Mouse (Mus musculus) liver, embryonic 14.5 days (tissue): ENCODE data around the gene Nt5c3b. TPM values are rescaled to one million over a fixed set of nuclear protein-coding genes. Genes with fewer than 3 reads are reported as not detected.
A peak's percentile ranks its signal among the peaks of the same experiment; 100 is the strongest.

ENCODE experiments used
- ATAC-seq: fragments of 200-750 bp; cut with Nextera tagmentation; 2 replicates; pipeline ENCODE4 v1.8.0; 2017; ENCODE audit warnings: moderate number of reproducible peaks, mild to moderate bottlenecking, moderate library complexity; ENCODE audit not compliant: insufficient read depth
- DNase-seq, 3 experiments: peaks; one replicate each; pipeline ENCODE4 v3.0.0-alpha.2; 2012 to 2013; ENCODE audit warnings: low read depth in 3 of 3, low spot score in 3 of 3
- H3K27ac ChIP-seq: fragments of 300-500 bp; sonication (generic); 2 replicates; pipeline ENCODE4 v1.5.1; 2014; ENCODE audit warnings: moderate library complexity, mild to moderate bottlenecking, control low read depth, inconsistent platforms
- H3K27me3 ChIP-seq: fragments of 300-500 bp; sonication (generic); 2 replicates; pipeline ENCODE4 v1.6.1; 2014; ENCODE audit warnings: mild to moderate bottlenecking, low read length, moderate library complexity; ENCODE audit not compliant: control insufficient read depth, insufficient read depth
- H3K36me3 ChIP-seq: fragments of 300-500 bp; sonication (generic); replicated peaks from 2 replicates; pipeline ENCODE4 v1.6.1; 2014; ENCODE audit warnings: low read depth; ENCODE audit not compliant: control insufficient read depth, insufficient read depth
- H3K4me1 ChIP-seq, 2 experiments: fragments of 200-500 bp in 1 of 2; fragments of 300-500 bp in 1 of 2; sonication (generic) in 1 of 2; replicated peaks; 2 replicates each; pipeline ENCODE4 v1.6.1; 2012 to 2014; ENCODE audit warnings: antibody characterized with exemption in 1 of 2, inconsistent platforms in 1 of 2, low read length in 1 of 2; ENCODE audit not compliant: control insufficient read depth in 2 of 2, insufficient read depth in 2 of 2
- H3K4me2 ChIP-seq: fragments of 300-500 bp; sonication (generic); 2 replicates; pipeline ENCODE4 v1.6.1; 2014; ENCODE audit warnings: low read depth, mild to moderate bottlenecking, control low read depth, moderate library complexity
- H3K4me3 ChIP-seq, 2 experiments: fragments of 200-500 bp in 1 of 2; fragments of 300-500 bp in 1 of 2; sonication (generic) in 1 of 2; 2 replicates each; pipeline ENCODE4 v1.5.1; 2012 to 2014; ENCODE audit warnings: low read depth in 2 of 2, low read length in 2 of 2, mild to moderate bottlenecking in 2 of 2, control low read depth in 1 of 2, inconsistent platforms in 1 of 2, moderate library complexity in 1 of 2; ENCODE audit not compliant: insufficient read depth in 1 of 2
- H3K9ac ChIP-seq: fragments of 300-500 bp; sonication (generic); replicated peaks from 2 replicates; pipeline ENCODE4 v1.6.1; 2014; ENCODE audit warnings: mild to moderate bottlenecking, control low read depth, moderate library complexity
- H3K9me3 ChIP-seq: fragments of 300-500 bp; sonication (generic); 2 replicates; pipeline ENCODE4 v1.6.1; 2016; ENCODE audit warnings: low read length, mixed read lengths; ENCODE audit not compliant: control insufficient read depth
- CTCF ChIP-seq: IDR thresholded peaks from 2 replicates; pipeline ENCODE4 v1.5.1; 2016; ENCODE audit warnings: antibody characterized with exemption, low read depth, control low read depth
- EP300 ChIP-seq: IDR thresholded peaks from 2 replicates; pipeline ENCODE4 v1.6.1; 2016; ENCODE audit warnings: antibody characterized with exemption, low read depth
- WGBS: fragments of 180-500 bp; shearing (Covaris S2); extraction: QIAGEN DNeasy Blood & Tissue Kit; methylation state at CpG from one replicate; pipeline ENCODE4 v1.1.7; 2014; ENCODE audit not compliant: insufficient replicate concordance; 5-methylcytosine and 5-hydroxymethylcytosine counted together
- polyA plus RNA-seq, 2 experiments: library from polyadenylated mRNA; depleted of rRNA in 1 of 2; stranded (reverse) in 1 of 2; unstranded in 1 of 2; fragments of >200 nt; fragmentation: Nextera tagmentation in 1 of 2; extraction: Ambion mirVana in 1 of 2; gene quantifications; 2 replicates each; pipeline versions ENCODE4 v1.2.1 to v1.2.3; 2012 to 2014

Gene Nt5c3b
- polyA plus RNA-seq, 2 experiments: 13.0 to 15.5 TPM

GRCm38 (mm10) chr11:100399727-100400538, 41.7 kb downstream of the Nt5c3b start:
- Histone ChIP-seq H3K27ac (no peak overlapping the region), H3K27me3 (peaks cover 17% of the 10 kb centered on the region), H3K9ac (no peak overlapping the region), H3K9me3 (no peaks in the 10 kb centered on the region), H3K36me3 (no peaks in the 10 kb centered on the region), H3K4me3 (no peak overlapping the region), H3K4me2 (no peak overlapping the region), H3K4me1 (peaks cover 7 to 27% of the 10 kb centered on the region in 2 experiments)
- 61% methylated on average over 12 of the region's 12 CpGs for WGBS
- TF ChIP-seq CTCF (no peak), EP300 (no peak)
- ATAC-seq: no peak
- DNase-seq: no peak

- Histone ChIP-seq H3K9me3 (no peaks in the 10 kb centered on the region), H3K9ac (no peak overlapping the region), H3K27ac (no peak overlapping the region), H3K27me3 (peaks cover 17% of the 10 kb centered on the region), H3K36me3 (no peaks in the 10 kb centered on the region), H3K4me3 (no peak overlapping the region), H3K4me1 (peaks cover 7 to 32% of the 10 kb centered on the region in 2 experiments), H3K4me2 (no peak overlapping the region)
- TF ChIP-seq CTCF (no peak), EP300 (no peak)
- ATAC-seq (no peak), DNase-seq (no peak)
- 34% methylated on average over 9 of the region's 9 CpGs for WGBS
Observed at GRCm38 (mm10) chr11:100399320-100399719, 42.3 kb downstream of the Nt5c3b start.

- no peak for ATAC-seq
- H3K4me2 ChIP-seq: no peak overlapping the region
- H3K4me3 ChIP-seq: no peak overlapping the region
- H3K36me3 ChIP-seq: no peaks in the 10 kb centered on the region
- H3K27me3 ChIP-seq: peaks cover 17% of the 10 kb centered on the region
- no peak for DNase-seq
- H3K9ac ChIP-seq: no peak overlapping the region
- 71% methylated on average over 7 of the region's 7 CpGs for WGBS
- H3K27ac ChIP-seq: no peak overlapping the region
- H3K9me3 ChIP-seq: no peaks in the 10 kb centered on the region
- TF ChIP-seq CTCF (no peak), EP300 (no peak)
- peaks cover 7 to 29% of the 10 kb centered on the region in 2 experiments for H3K4me1 ChIP-seq
Observed at GRCm38 (mm10) chr11:100398517-100398916, 43.1 kb downstream of the Nt5c3b start.

- Histone ChIP-seq H3K4me1 (peaks cover 7 to 29% of the 10 kb centered on the region in 2 experiments), H3K27ac (no peak within 1 kb of the TSS; the same call in 1 of the 2 replicates), H3K4me2 (peak within 1 kb of the TSS; percentile 64), H3K9me3 (no peaks in the 10 kb centered on the region), H3K9ac (peak within 1 kb of the TSS; percentile 2; the same call in 1 of the 2 replicates), H3K27me3 (peaks cover 17% of the 10 kb centered on the region), H3K36me3 (no peaks in the 10 kb centered on the region), H3K4me3 (peak within 1 kb of the TSS; percentile 60 to 68)
- peak; percentile 95 for ATAC-seq
- 2% methylated on average over 37 of the region's 37 CpGs for WGBS
- TF ChIP-seq EP300 (no peak), CTCF (no peak)
- DNase-seq: peak; percentile 78 to 80 (median 78)
Observed at GRCm38 (mm10) chr11:100397600-100398389, 43.8 kb downstream of the Nt5c3b start, which contains the start of gene Jup. TSS of gene Jup (minus strand) at chr11:100397763.
